ENCODE assay signal across 16 mouse cellular contexts in genomic region chr9:118683507-118683906, GRCm38 (mm10).
"Had no signal": no experiment of that assay in that cellular context is flagged by ENCODE, and none has a peak within 500 bp of the region (broad histone marks: within the 10 kb centered on the region; RNA-seq: fewer than 3 reads in every experiment).

No protein-coding gene starts in this region.

- H3K4me2 ChIP-seq: neural tube, embryonic 13.5 days; neural tube, embryonic 15.5 days; stomach, embryonic 15.5 days had no signal

- H3K9me3 ChIP-seq: neural tube, embryonic 13.5 days; neural tube, embryonic 15.5 days; stomach, embryonic 15.5 days had no signal

- H3K4me3 ChIP-seq: neural tube, embryonic 13.5 days; neural tube, embryonic 15.5 days; stomach, embryonic 15.5 days had no signal

- DNase-seq: retina, postnatal 1 day; right cerebral cortex, adult 18-20 months; right cerebral cortex, postnatal 14 days; right cerebral cortex, postnatal 25 days; right cerebral cortex, postnatal 4 days; spleen, adult 18-20 months; thymus, adult 18-20 months; thymus, adult 2 months; thymus, postnatal 14 days; thymus, postnatal 25 days; thymus, postnatal 36 days; thymus, postnatal 4 days had no signal

- H3K9ac ChIP-seq: neural tube, embryonic 13.5 days; neural tube, embryonic 15.5 days; stomach, embryonic 15.5 days had no signal

- H3K27me3 ChIP-seq: neural tube, embryonic 13.5 days; neural tube, embryonic 15.5 days; stomach, embryonic 15.5 days had no signal

- H3K27ac ChIP-seq: neural tube, embryonic 13.5 days; neural tube, embryonic 15.5 days; stomach, embryonic 15.5 days; stomach, postnatal 0 days had no signal

- H3K36me3 ChIP-seq: neural tube, embryonic 13.5 days; neural tube, embryonic 15.5 days; stomach, embryonic 15.5 days had no signal
